Mouse (Mus musculus): Measurements from ENCODE around the gene Tmem94.

The Tmem94 gene

GRCm38 (mm10) chr11:115831518-115831917, 66.3 kb downstream of the Tmem94 start:
- DNase-seq (ENCODE audit: low spot score in 2 of 2): no peak

DNA sequence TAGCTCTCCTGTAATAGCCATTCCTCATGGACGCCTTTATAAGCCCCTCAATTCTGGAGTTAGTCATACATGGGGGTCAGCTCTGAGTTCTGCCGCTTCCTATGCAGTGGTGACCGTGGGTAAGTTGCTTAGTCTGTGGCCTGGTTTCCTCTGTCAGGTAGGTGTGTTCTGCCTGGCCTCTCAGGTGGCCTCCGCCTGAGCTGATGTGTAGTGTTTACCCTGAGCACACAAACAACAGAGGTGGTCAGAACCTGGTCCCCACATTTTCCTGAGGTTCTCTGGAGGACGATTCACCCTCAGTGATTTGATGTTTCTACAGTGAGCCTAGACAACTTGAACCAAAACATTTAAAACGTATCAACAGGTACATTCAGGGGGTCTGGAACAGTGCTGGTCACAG, 66.8 kb downstream of the Tmem94 start:
- DNase-seq (ENCODE audit: low spot score in 2 of 2): no peak

- DNase-seq (ENCODE audit: low spot score in 2 of 2): no peak
Measured at GRCm38 (mm10) chr11:115832523-115832922, 67.3 kb downstream of the Tmem94 start.

- DNase-seq (ENCODE audit: low spot score in 2 of 2): no peak
Measured at GRCm38 (mm10) chr11:115833021-115833513, 67.8 kb downstream of the Tmem94 start.

GRCm38 (mm10) chr11:115834033-115834432, 68.8 kb downstream of the Tmem94 start:
- DNase-seq (ENCODE audit: low spot score in 2 of 2): no peak

- no peak for DNase-seq (ENCODE audit: low spot score in 2 of 2)
Measured at GRCm38 (mm10) chr11:115836656-115837395, 71.6 kb downstream of the Tmem94 start.

- no peak for DNase-seq (ENCODE audit: low spot score in 2 of 2)
Measured at GRCm38 (mm10) chr11:115837606-115838345, 72.5 kb downstream of the Tmem94 start.

- DNase-seq (ENCODE audit: low spot score in 2 of 2): no peak
Measured at GRCm38 (mm10) chr11:115838895-115839311, 73.7 kb downstream of the Tmem94 start.

GRCm38 (mm10) chr11:115839732-115840131, 74.5 kb downstream of the Tmem94 start:
- no peak for DNase-seq (ENCODE audit: low spot score in 2 of 2)

- no peak for DNase-seq (ENCODE audit: low spot score in 2 of 2)
Measured at GRCm38 (mm10) chr11:115841044-115841443, 75.8 kb downstream of the Tmem94 start.

- DNase-seq (ENCODE audit: low spot score in 2 of 2): peak in 1 of 2 experiments; percentile 56
Measured at GRCm38 (mm10) chr11:115841961-115842550, 76.8 kb downstream of the Tmem94 start.

- no peak for DNase-seq (ENCODE audit: low spot score in 2 of 2)
Measured at GRCm38 (mm10) chr11:115843141-115843890, 78.1 kb downstream of the Tmem94 start.

DNA sequence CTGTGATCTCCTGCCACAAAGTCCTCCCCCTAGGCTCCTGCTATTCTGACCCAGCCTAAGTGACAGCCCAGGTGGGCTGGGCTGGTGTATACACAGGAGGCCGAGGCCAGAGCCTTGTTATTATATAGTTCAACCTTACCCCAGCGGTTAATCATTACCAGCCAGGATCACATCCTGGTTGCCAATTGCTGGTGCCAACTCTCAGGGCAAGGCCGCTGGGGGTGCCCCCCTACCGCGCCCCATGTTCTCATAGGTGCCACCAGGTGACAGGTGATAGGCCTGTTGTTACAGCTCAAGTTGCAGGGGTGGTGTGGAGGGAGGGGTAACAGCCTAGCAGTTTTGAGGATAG, 78.6 kb downstream of the Tmem94 start:
- DNase-seq (ENCODE audit: low spot score in 2 of 2): no peak

GRCm38 (mm10) chr11:115844240-115844639, 79.0 kb downstream of the Tmem94 start:
- no peak for DNase-seq (ENCODE audit: low spot score in 2 of 2)

DNA sequence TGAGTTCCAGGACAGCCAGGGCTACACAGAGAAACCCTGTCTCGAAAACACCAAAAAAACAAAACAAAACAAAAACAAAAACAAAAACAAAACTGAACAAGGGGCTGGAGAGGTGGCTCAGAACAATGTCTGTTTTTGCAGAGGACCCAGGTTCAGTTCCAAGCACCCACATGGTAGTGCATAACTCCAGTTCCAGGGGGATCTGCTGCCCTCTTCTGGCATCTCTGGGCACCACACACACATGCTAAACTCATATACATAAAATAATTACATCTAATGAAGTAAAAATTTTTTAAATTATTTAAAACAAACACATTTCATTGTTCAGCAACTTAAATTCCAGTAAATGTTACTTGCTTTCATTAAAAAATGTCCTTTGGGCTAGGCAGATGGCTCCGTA, 80.6 kb downstream of the Tmem94 start:
- DNase-seq (ENCODE audit: low spot score in 2 of 2): no peak
